Mouse (Mus musculus): Measurements from ENCODE around the gene Zfp558. TPM values are rescaled to one million over a fixed set of nuclear protein-coding genes. Genes with fewer than 3 reads are reported as not detected.
"Not testable (repeated sequence)": the region's sequence is repeated elsewhere in the genome, so short reads cannot be mapped to it uniquely, and the experiment has no call there.

The Zfp558 gene
- total RNA-seq (2021) = under 1 TPM; 0.61 to 0.81 TPM
- long read RNA-seq, experiment 1, partial matches to known transcripts = 0 of 1 reads
- long read RNA-seq, experiment 1, other reads (novel, unspliced or antisense) = 1 of 1 reads
- long read RNA-seq, experiment 2 = 0 reads

DNA sequence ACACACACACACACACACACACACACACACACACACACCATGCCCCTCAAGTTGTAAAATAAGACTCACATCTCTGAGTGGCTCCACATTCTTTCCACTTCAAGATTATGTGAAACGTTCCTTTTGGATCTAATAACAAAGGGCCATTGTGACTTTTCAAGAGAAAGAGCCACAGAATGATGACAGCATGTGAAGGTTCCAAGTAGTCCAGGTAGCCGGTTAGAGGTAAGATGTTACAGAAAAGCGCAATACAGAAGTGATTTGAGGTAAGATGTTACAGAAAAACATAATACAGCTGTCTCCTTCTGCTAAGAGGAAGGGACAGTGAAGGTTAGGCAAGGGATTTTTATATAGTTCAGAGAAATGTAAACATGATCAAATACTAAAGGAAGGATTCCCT lies at the start of gene Zfp558, which contains the start of gene Mbd3l1:
Gene Zfp558 (minus strand): TSS at position 101 of the 400 bp plus-strand sequence.
Gene Mbd3l1 (plus strand): TSS at position 192 of the 400 bp plus-strand sequence.
- no peak for DNase-seq
- intact Hi-C loops (cut with DNase I) = no loop called here
- Histone ChIP-seq H3K27ac (no peak within 1 kb of the TSS), H3K4me3 (no peak within 1 kb of the TSS)
- TF ChIP-seq CTCF (IDR thresholded peaks at IDR 0.05) = no peak

DNA sequence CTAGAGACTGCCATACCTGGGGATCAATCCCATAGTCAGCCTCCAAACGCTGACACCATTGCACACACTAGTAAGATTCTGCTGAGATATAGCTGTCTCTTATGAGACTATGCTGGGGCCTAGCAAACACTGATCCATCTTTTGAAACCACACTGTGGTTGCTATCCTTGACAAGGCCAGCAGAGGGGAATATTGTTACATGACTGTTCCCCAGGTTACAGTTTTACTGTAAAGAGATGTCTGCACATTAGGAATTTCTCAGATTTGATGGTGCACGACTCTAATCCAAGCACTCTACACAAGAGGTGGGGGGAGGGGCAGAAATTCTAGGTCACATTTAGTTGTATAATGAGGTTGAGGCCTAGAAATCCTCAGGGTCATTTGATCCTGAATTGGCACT lies 30.0 kb upstream of the Zfp558 start:
- no peak for DNase-seq
- TF ChIP-seq CTCF (IDR thresholded peaks at IDR 0.05) = no peak
- no peak overlapping the region for H3K27ac ChIP-seq
- H3K4me3 ChIP-seq = no peak overlapping the region
- intact Hi-C loops (cut with DNase I) = no loop called here

- DNase-seq = peak; percentile 77
- intact Hi-C loops (cut with DNase I) = loop anchor here (2.0 kb wide), 1 partner anchor 181 kb away; the partner anchor contains the start of gene Chordc1
- peak overlapping the region; percentile 77 for H3K4me3 ChIP-seq
- TF ChIP-seq CTCF (IDR thresholded peaks at IDR 0.05) = no peak; the same call in 1 of the 2 replicates
- H3K27ac ChIP-seq = peak overlapping the region; percentile 86
These were observed 4.5 kb downstream of the Zfp558 start for GRCm38 (mm10) chr9:18473324-18474128.

DNA sequence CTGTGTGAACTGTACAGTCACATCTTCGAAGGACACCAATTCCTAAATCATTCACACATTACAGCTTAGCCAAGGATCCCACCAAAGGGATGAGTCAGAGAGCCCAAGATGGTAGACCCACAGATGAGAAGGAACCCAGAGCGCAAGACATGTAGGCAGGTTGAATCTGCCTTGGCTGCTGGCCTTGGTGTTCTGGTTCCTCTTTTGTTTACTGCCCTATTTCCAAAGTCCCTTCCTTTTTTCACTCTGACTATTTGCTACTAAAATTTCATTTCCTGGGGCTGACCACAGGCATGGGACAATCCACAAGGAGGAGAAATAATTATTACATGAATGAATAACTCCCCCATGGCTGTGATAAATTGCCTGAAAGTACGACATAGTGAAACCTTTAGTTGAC lies 10.1 kb downstream of the Zfp558 start:
- no peak for TF ChIP-seq CTCF (IDR thresholded peaks at IDR 0.05)
- intact Hi-C loops (cut with DNase I) = no loop called here
- Histone ChIP-seq H3K27ac (no peak overlapping the region), H3K4me3 (no peak overlapping the region)
- DNase-seq = no peak

- intact Hi-C loops (cut with DNase I) = no loop called here
- Histone ChIP-seq H3K4me3 (no peak overlapping the region), H3K27ac (no peak overlapping the region)
- no peak for DNase-seq
- TF ChIP-seq CTCF (IDR thresholded peaks at IDR 0.05) = no peak
These were observed 10.7 kb downstream of the Zfp558 start for GRCm38 (mm10) chr9:18467350-18467749.

- H3K4me3 ChIP-seq = no peak overlapping the region
- no peak for TF ChIP-seq CTCF (IDR thresholded peaks at IDR 0.05)
- intact Hi-C loops (cut with DNase I) = no loop called here
- H3K27ac ChIP-seq = no peak overlapping the region
- DNase-seq = no peak
These were observed 21.5 kb downstream of the Zfp558 start for GRCm38 (mm10) chr9:18456520-18456919.

DNA sequence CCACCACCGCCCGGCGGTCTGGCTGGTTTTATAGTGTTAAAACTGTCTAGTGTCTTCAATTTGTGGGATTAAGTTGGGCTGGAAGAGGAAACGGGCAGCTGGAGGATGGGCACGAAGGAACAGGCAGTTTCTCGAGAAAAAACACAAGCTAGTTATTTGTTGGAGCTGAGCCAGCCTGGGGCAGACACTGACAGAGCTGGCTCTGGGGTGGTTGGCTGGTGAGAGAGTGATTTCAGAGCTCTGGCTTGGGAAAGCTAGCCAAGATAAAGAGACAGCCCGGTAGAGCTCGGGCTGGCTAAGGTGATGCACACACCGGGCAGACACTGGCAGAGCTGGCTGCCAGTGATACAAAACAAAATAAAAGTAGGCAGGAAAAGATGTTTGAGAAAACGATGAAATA lies 46.4 kb downstream of the Zfp558 start:
- no peak for DNase-seq
- TF ChIP-seq CTCF (IDR thresholded peaks at IDR 0.05) = no peak
- Histone ChIP-seq H3K27ac (no peak overlapping the region), H3K4me3 (no peak overlapping the region)
- intact Hi-C loops (cut with DNase I) = no loop called here

GRCm38 (mm10) chr9:18430354-18430753 lies 47.7 kb downstream of the Zfp558 start, which contains the start of gene Mbd3l2:
Gene Mbd3l2 (plus strand): TSS chr9:18430654.
- H3K4me3 ChIP-seq = no peak within 1 kb of the TSS
- TF ChIP-seq CTCF (IDR thresholded peaks at IDR 0.05) = no peak
- DNase-seq = no peak
- intact Hi-C loops (cut with DNase I) = no loop called here
- no peak within 1 kb of the TSS for H3K27ac ChIP-seq

GRCm38 (mm10) chr9:18412371-18412770 lies 65.7 kb downstream of the Zfp558 start:
- H3K4me3 ChIP-seq; H3K27ac ChIP-seq; DNase-seq; intact Hi-C loops (cut with DNase I): not testable (repeated sequence)

Small RNA genes lying within 50 kb of the gene (microRNA-seq; reads per million reads assigned to microRNA genes)
- gene Gm22854 = not detected

Other genes starting within 250 kb of the Zfp558 start
- 10 to 100 TPM; 60.3 to 66.2 TPM for gene Chordc1, start 186.1 kb downstream of the Zfp558 start, total RNA-seq (2021)
- 1 to 10 TPM; 3.1 to 5.5 TPM for gene Naalad2, start 75.3 kb downstream of the Zfp558 start, total RNA-seq (2021)
- gene Ubtfl1, start 73.8 kb downstream of the Zfp558 start, total RNA-seq (2021) = not detected
- gene Mbd3l2, start 47.6 kb downstream of the Zfp558 start, total RNA-seq (2021) = not detected
- not detected for gene Mbd3l1, start 91 bp upstream of the Zfp558 start, total RNA-seq (2021)
- gene Muc16, start 196.3 kb upstream of the Zfp558 start, total RNA-seq (2021) = not detected